Mouse (Mus musculus): ENCODE results near the gene Atxn7.

Atxn7 gene

GRCm38 (mm10) chr14:14064486-14065141 is 103.4 kb downstream of the Atxn7 start:
- peak; percentile 24 for DNase-seq (ENCODE audit: low spot score)

- DNase-seq (ENCODE audit: low spot score) = peak; percentile 16
These were observed 103.9 kb downstream of the Atxn7 start for GRCm38 (mm10) chr14:14065142-14065498.

- no peak for DNase-seq (ENCODE audit: low spot score)
These were observed 105.0 kb downstream of the Atxn7 start for GRCm38 (mm10) chr14:14066241-14066640.

- peak; percentile 62 for DNase-seq (ENCODE audit: low spot score)
These were observed 106.6 kb downstream of the Atxn7 start for GRCm38 (mm10) chr14:14067648-14068472.

- DNase-seq (ENCODE audit: low spot score) = no peak
These were observed 107.3 kb downstream of the Atxn7 start for GRCm38 (mm10) chr14:14068553-14068952.

GRCm38 (mm10) chr14:14070541-14071315 is 109.5 kb downstream of the Atxn7 start:
- peak; percentile 8 for DNase-seq (ENCODE audit: low spot score)

GRCm38 (mm10) chr14:14071456-14071855 is 110.2 kb downstream of the Atxn7 start:
- peak; percentile 12 for DNase-seq (ENCODE audit: low spot score)

- DNase-seq (ENCODE audit: low spot score) = no peak
These were observed 119.5 kb downstream of the Atxn7 start for GRCm38 (mm10) chr14:14080604-14081194.

GRCm38 (mm10) chr14:14083811-14084210 is 122.6 kb downstream of the Atxn7 start:
- no peak for DNase-seq (ENCODE audit: low spot score)

GRCm38 (mm10) chr14:14086711-14087263 is 125.5 kb downstream of the Atxn7 start:
- DNase-seq (ENCODE audit: low spot score) = no peak

GRCm38 (mm10) chr14:14087348-14087747 is 126.1 kb downstream of the Atxn7 start:
- no peak for DNase-seq (ENCODE audit: low spot score)

- no peak for DNase-seq (ENCODE audit: low spot score)
These were observed 127.0 kb downstream of the Atxn7 start for GRCm38 (mm10) chr14:14088016-14088791.

GRCm38 (mm10) chr14:14090571-14090970 is 129.3 kb downstream of the Atxn7 start:
- DNase-seq (ENCODE audit: low spot score) = no peak

GRCm38 (mm10) chr14:14098330-14098980 is 137.2 kb downstream of the Atxn7 start:
- peak; percentile 92 for DNase-seq (ENCODE audit: low spot score)

GRCm38 (mm10) chr14:14100773-14101280 is 139.6 kb downstream of the Atxn7 start:
- no peak for DNase-seq (ENCODE audit: low spot score)

GRCm38 (mm10) chr14:14101296-14101695 is 140.1 kb downstream of the Atxn7 start:
- DNase-seq (ENCODE audit: low spot score) = no peak

GRCm38 (mm10) chr14:14104213-14104929 is 143.1 kb downstream of the Atxn7 start:
- DNase-seq (ENCODE audit: low spot score) = no peak

- no peak for DNase-seq (ENCODE audit: low spot score)
These were observed 143.7 kb downstream of the Atxn7 start for GRCm38 (mm10) chr14:14104930-14105318.

GRCm38 (mm10) chr14:14110710-14111109 is 149.5 kb downstream of the Atxn7 start:
- no peak for DNase-seq (ENCODE audit: low spot score)
